Mouse (Mus musculus): ENCODE results near the gene Rcvrn.

- TF ChIP-seq TCF12 (IDR thresholded peaks at IDR 0.05; ENCODE audit: low read depth, low read length) (no peak), TAL1 (IDR thresholded peaks at IDR 0.05; ENCODE audit: low read length) (no peak), GABPA (IDR thresholded peaks at IDR 0.05; ENCODE audit: low read depth, low read length) (no peak), CHD2 (IDR thresholded peaks at IDR 0.05; ENCODE audit: low read length) (no peak), MYB (IDR thresholded peaks at IDR 0.05; ENCODE audit: low read depth, low read length) (no peak)
Measured at GRCm38 (mm10) chr11:67670031-67670430, 25.1 kb upstream of the Rcvrn start.
